ENCODE assay signal across 15 mouse cellular contexts in genomic region chr10:111388545-111389320, GRCm38 (mm10).
DNase-seq lines count a peak whose midpoint lies in the region; ATAC-seq lines count a peak whose summit lies in the region.
"Had no signal": no experiment of that assay in that cellular context is flagged by ENCODE, and none has a peak within 500 bp of the region (broad histone marks: within the 10 kb centered on the region; RNA-seq: fewer than 3 reads in every experiment).

No protein-coding gene starts in this region.

- no peak overlapping the region for H3K27ac ChIP-seq in embryonic facial prominence, embryonic 13.5 days
- H3K27ac ChIP-seq in hindbrain, embryonic 16.5 days (ENCODE audit: low read depth, low read length) = no peak overlapping the region
- H3K27ac ChIP-seq: limb, embryonic 15.5 days had no signal

- no peaks in the 10 kb centered on the region for H3K36me3 ChIP-seq in embryonic facial prominence, embryonic 13.5 days
- no peaks in the 10 kb centered on the region for H3K36me3 ChIP-seq in hindbrain, embryonic 16.5 days (ENCODE audit: control insufficient read depth, insufficient read depth, low read length)
- H3K36me3 ChIP-seq: embryonic facial prominence, embryonic 12.5 days; limb, embryonic 15.5 days had no signal

- no peaks in the 10 kb centered on the region for H3K9me3 ChIP-seq in embryonic facial prominence, embryonic 13.5 days
- H3K9me3 ChIP-seq in hindbrain, embryonic 16.5 days (ENCODE audit: control insufficient read depth, low read length) = no peaks in the 10 kb centered on the region
- H3K9me3 ChIP-seq: embryonic facial prominence, embryonic 12.5 days; limb, embryonic 15.5 days had no signal

- DNase-seq in left cerebral cortex, postnatal 4 days = peak; percentile 17
- DNase-seq in left cerebral cortex, adult 9 months (ENCODE audit: low spot score in 2 of 2) = no peak
- DNase-seq in retina, embryonic 14.5 days (ENCODE audit: low spot score) = peak; percentile 62
- no peak for DNase-seq in adrenal gland, postnatal 25 days
- DNase-seq in urinary bladder, postnatal 36 days (ENCODE audit: low spot score in 2 of 2) = no peak
- DNase-seq: cerebellum, adult 11-12 months; heart, adult 18-20 months; heart, postnatal 10 days; kidney, adult 2 months; kidney, postnatal 4 days; lung, postnatal 14 days had no signal

- H3K9ac ChIP-seq in embryonic facial prominence, embryonic 13.5 days = no peak overlapping the region
- no peak overlapping the region for H3K9ac ChIP-seq in hindbrain, embryonic 16.5 days (ENCODE audit: low read depth, low read length)
- H3K9ac ChIP-seq: embryonic facial prominence, embryonic 12.5 days; limb, embryonic 15.5 days had no signal

- no peak for ATAC-seq in embryonic facial prominence, embryonic 13.5 days (ENCODE audit: insufficient number of reproducible peaks, insufficient read depth, low FRiP score, low TSS enrichment, low read depth)
- ATAC-seq in hindbrain, embryonic 16.5 days = 0 out of 2 replicates have a peak, but pooled peaks have one; percentile 56

- 85% methylated on average over 12 of the region's 12 CpGs for whole genome bisulfite sequencing in embryonic facial prominence, embryonic 13.5 days
- 82% methylated on average over 12 of the region's 12 CpGs for WGBS in hindbrain, embryonic 16.5 days

- 0 out of 2 replicates have a peak overlapping the region, but pooled peaks have one; percentile 14 for H3K4me2 ChIP-seq in embryonic facial prominence, embryonic 13.5 days
- H3K4me2 ChIP-seq in hindbrain, embryonic 16.5 days (ENCODE audit: low read length) = peak overlapping the region; percentile 37; the same call in 1 of the 2 replicates
- H3K4me2 ChIP-seq: limb, embryonic 15.5 days had no signal

- H3K4me1 ChIP-seq in embryonic facial prominence, embryonic 13.5 days = peaks cover 11% of the 10 kb centered on the region
- 0 out of 2 replicates have a peak, but pooled peaks cover 3% of the 10 kb centered on the region for H3K4me1 ChIP-seq in hindbrain, embryonic 16.5 days (ENCODE audit: control insufficient read depth, insufficient read depth, low read depth, low read length)

- intact Hi-C loops in left cerebral cortex, postnatal 4 days (cut with DNase I) = no loop called here

- H3K4me3 ChIP-seq in embryonic facial prominence, embryonic 13.5 days = no peak overlapping the region
- no peak overlapping the region for H3K4me3 ChIP-seq in hindbrain, embryonic 16.5 days (ENCODE audit: low read length)
- H3K4me3 ChIP-seq: embryonic facial prominence, embryonic 12.5 days; limb, embryonic 15.5 days had no signal

- no peaks in the 10 kb centered on the region for H3K27me3 ChIP-seq in embryonic facial prominence, embryonic 13.5 days
- no peaks in the 10 kb centered on the region for H3K27me3 ChIP-seq in hindbrain, embryonic 16.5 days (replicated peaks; ENCODE audit: control insufficient read depth, insufficient read depth, low read length)
- H3K27me3 ChIP-seq: embryonic facial prominence, embryonic 12.5 days; limb, embryonic 15.5 days had no signal

Comparison
In these comparisons a context has a peak if more than half of its experiments do, and no peak if none do; other contexts are left out.
1. DNase-seq: peak in left cerebral cortex, postnatal 4 days (single experiment) and retina, embryonic 14.5 days (single experiment); none in left cerebral cortex, adult 9 months (0 of 2), adrenal gland, postnatal 25 days (single experiment) and urinary bladder, postnatal 36 days (0 of 2).